Mouse (Mus musculus) G1E (cell line): ENCODE results near the gene Nbeal1. TPM values are rescaled to one million over a fixed set of nuclear protein-coding genes. Genes with fewer than 3 reads are reported as not detected.

Source experiments
- ATAC-seq: 2 replicates; pipeline ENCODE4 v1.8.0; 2016; ENCODE audit warnings: mild to moderate bottlenecking; ENCODE audit not compliant: insufficient number of reproducible peaks, poor library complexity, low FRiP score, severe bottlenecking; ENCODE audit errors: extremely low read depth
- DNase-seq: peaks from one replicate; pipeline ENCODE4 v3.0.0; 2012; ENCODE audit warnings: low spot score
- H3K27me3 ChIP-seq: 2 replicates; pipeline ENCODE4 v1.6.1; 2012; ENCODE audit warnings: mild to moderate bottlenecking, low read length, inconsistent platforms; ENCODE audit not compliant: insufficient read depth
- H3K36me3 ChIP-seq: replicated peaks from 2 replicates; pipeline ENCODE3; 2012; ENCODE audit warnings: mild to moderate bottlenecking, inconsistent platforms
- H3K4me1 ChIP-seq: 2 replicates; pipeline ENCODE4 v1.6.1; 2012; ENCODE audit warnings: low read depth, low read length, inconsistent platforms, mixed read lengths; ENCODE audit not compliant: insufficient read depth
- H3K4me3 ChIP-seq: 2 replicates; pipeline ENCODE4 v1.5.1; 2012; ENCODE audit warnings: low read depth, mild to moderate bottlenecking, inconsistent platforms, low read length, moderate library complexity, mixed read lengths
- H3K9me3 ChIP-seq: replicated peaks from 2 replicates; pipeline ENCODE4 v1.6.1; 2012; ENCODE audit warnings: inconsistent platforms
- CTCF ChIP-seq: IDR thresholded peaks from 2 replicates; pipeline ENCODE4 v1.5.1; 2012; ENCODE audit warnings: low read depth, low read length, inconsistent platforms, mixed read lengths
- GATA1 ChIP-seq: IDR thresholded peaks from 2 replicates; pipeline ENCODE4 v1.6.1; 2012; ENCODE audit warnings: borderline replicate concordance, low read length, inconsistent platforms, mixed read lengths
- GATA2 ChIP-seq: IDR thresholded peaks from 2 replicates; pipeline ENCODE4 v1.6.1; 2012; ENCODE audit warnings: low read depth, low read length, inconsistent platforms, borderline replicate concordance
- POLR2AphosphoS5 ChIP-seq: IDR thresholded peaks from 2 replicates; pipeline ENCODE4 v1.6.1; 2012; ENCODE audit warnings: low read depth, low read length, inconsistent platforms; ENCODE audit not compliant: insufficient replicate concordance
- TAL1 ChIP-seq: conservative IDR thresholded peaks from 2 replicates; pipeline ENCODE4 v1.6.1; 2012; ENCODE audit warnings: low read depth, low read length, inconsistent platforms, mixed read lengths
- polyA plus RNA-seq: library from polyadenylated mRNA; stranded (reverse); fragments of >175 nt; gene quantifications from 2 replicates; pipeline ENCODE4 v1.2.3, GENCODE M21; 2012
- total RNA-seq, 2 experiments: library from RNA; stranded (forward) in 1 of 2; stranded (reverse) in 1 of 2; fragments of 200-1000 nt in 1 of 2; fragments of >200 nt in 1 of 2; fragmentation: Nextera tagmentation in 1 of 2; gene quantifications; 2 replicates each; pipeline ENCODE4 v1.2.3; 2014 to 2017

Gene Nbeal1
- total and polyA plus RNA-seq, 3 experiments, result 0.33 to 49.3 (median 13.8) TPM

DNA sequence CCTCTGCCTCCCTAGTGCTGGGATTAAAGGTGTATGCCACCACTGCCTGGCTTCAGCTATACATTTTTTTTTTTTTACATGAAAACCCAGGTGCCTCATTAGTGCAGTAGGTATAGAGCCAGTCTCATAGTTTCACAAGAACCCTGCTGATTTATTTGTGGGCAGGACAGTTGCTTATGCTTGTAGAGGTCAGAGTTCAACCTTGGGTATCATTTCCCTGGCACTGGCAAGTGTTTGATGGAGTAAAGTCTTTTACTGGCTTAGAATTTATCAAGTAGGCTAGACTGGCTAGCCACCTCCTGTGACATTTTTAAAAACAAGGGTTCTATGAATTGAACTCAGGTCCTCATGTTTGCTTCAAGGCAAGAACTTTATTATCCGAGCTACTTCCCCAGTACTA lies 113.5 kb downstream of the Nbeal1 start:
- ATAC-seq (no peak), DNase-seq (no peak)
- no peaks in the 10 kb centered on the region for H3K27me3 ChIP-seq
- TF ChIP-seq CTCF, result no peak
- TF ChIP-seq GATA1, result no peak
- TF ChIP-seq TAL1, result no peak
- TF ChIP-seq GATA2, result no peak
- no peak for TF ChIP-seq POLR2AphosphoS5
- no peaks in the 10 kb centered on the region for H3K9me3 ChIP-seq
- peaks cover 7% of the 10 kb centered on the region for H3K36me3 ChIP-seq
- H3K4me3 ChIP-seq, result no peak overlapping the region
- no peaks in the 10 kb centered on the region for H3K4me1 ChIP-seq

DNA sequence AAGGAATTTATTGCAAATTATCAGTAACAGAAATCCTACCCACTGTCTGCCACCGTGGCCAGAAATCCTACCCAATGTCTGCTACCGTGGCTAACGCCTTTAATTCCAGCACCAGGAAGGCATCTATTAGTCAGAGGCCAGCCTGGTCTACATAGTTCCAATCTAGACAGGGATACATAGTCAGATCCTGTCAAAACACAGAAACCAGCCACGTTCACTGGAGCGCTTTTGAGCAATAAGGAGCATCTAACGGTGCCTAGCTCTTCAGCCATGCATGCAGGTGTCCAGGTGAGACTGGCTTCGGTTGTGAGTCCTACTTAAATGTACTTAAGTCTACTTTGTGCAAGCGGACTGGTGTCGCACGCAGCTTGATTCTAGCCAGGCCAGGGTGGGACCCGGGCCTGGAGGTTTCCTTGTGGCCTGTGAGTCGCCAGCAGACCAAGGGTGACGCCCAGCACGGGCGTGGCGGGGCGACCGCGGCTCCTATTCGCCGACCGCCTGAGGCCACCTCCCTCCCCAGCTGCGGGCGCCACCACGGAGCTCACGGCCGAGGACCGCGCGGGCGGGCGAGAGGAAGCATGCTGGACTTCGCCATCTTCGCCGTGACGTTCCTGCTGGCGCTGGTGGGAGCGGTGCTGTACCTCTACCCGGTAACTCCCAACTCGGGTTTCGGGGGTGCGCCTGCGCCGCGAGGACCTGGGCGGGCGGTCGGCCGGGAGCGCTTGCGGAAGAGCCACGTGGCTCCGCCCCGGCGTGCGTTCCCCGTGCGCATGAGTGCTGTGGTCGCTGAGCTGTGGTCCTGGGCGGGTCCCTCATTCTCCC lies 162.6 kb downstream of the Nbeal1 start, which contains the start of gene Cyp20a1:
Gene Cyp20a1 (plus strand): TSS at position 516 of the 822 bp plus-strand sequence.
- Histone ChIP-seq H3K4me1 (peaks cover 22% of the 10 kb centered on the region), H3K27me3 (no peaks in the 10 kb centered on the region), H3K9me3 (no peaks in the 10 kb centered on the region), H3K4me3 (peak within 1 kb of the TSS; percentile 79), H3K36me3 (peaks cover 12% of the 10 kb centered on the region)
- DNase-seq (peak; percentile 98), ATAC-seq (peak; percentile 90)
- TF ChIP-seq CTCF (no peak), TAL1 (no peak), GATA2 (no peak), POLR2AphosphoS5 (peak; percentile 70; the same call in 1 of the 2 replicates), GATA1 (no peak)

DNA sequence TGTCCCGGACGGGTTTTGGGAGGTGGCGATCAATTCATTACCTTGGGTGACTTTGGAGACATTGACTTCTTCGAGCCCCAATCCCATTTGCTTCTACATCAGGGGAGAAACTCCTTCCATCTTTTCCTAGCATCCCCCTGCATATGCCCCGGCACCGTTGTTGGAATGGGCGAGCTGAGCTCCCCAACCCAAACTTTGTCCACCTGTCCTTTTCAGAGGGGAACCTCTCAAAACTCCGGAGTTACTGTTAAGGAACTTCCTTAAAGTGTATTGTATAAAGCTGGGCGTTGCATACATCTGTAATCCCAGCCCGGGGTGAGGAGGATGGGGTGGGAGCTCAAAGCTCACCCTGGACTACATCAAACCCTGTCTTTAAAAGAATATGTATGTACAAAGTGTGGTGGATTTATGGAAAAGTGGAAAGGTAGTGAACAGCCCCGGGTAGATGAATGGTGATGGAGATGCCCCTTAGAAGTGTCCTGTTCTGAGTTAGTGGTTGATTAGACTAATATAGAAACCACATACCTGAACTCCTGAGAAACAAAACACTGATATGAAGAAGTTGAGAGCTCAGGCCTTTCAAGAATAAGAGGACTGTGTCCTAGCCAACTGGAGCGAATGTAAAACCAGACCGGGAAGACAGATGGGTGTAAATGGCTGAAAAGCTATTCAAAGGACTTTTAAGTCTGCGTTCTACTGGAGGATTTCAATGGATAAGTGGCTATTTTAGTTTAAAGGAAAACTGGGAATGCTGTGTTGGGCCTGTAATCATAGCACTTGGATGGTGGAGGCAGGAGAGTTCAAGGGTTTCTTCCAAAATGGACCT lies 163.4 kb downstream of the Nbeal1 start:
- no peaks in the 10 kb centered on the region for H3K27me3 ChIP-seq
- peak overlapping the region; percentile 79 for H3K4me3 ChIP-seq
- peaks cover 22% of the 10 kb centered on the region for H3K4me1 ChIP-seq
- TF ChIP-seq GATA2 (no peak), CTCF (no peak), GATA1 (no peak)
- H3K36me3 ChIP-seq, result peaks cover 12% of the 10 kb centered on the region
- H3K9me3 ChIP-seq, result no peaks in the 10 kb centered on the region
- DNase-seq (no peak), ATAC-seq (no peak)

DNA sequence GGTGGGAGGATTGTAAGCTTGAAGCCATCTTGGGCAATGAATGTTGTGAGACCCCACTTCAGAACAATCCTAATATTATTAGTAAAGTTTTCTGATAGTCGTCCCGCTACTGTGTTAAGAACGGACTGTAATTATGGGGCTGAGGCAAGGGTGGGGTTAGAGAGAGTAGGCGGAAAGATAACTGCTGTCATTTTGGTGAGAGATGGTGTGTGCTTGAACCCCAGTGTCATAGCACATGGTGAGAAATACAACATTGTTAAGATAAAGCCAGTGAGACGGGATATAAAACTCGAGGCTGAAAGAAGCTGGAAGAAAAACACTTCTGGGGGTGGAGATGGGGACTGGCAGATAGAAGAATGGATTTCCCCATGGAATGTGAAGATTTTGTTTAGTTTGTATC lies 164.3 kb downstream of the Nbeal1 start:
- TF ChIP-seq GATA2, result no peak
- TF ChIP-seq TAL1, result no peak
- TF ChIP-seq POLR2AphosphoS5, result no peak
- TF ChIP-seq GATA1, result no peak
- TF ChIP-seq CTCF, result no peak

DNA sequence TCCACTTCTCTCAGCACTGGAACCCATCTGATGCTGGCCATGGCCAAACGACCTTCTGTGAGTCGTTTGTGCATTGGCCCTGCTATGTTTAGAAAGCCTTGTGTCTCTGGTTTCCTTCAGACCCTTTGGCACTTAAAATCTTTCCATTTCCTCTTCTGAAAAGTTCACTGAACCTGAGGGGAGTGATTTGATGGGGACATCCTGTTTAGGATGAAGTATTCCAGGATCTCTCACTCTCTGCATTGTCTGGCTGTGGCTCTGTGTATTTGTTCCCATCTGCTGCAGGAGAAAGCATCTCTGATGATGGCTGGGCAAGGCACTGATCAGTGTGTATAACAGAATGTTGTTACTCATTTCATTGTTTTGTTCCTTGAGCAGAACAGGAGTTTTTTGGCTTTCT lies 165.3 kb downstream of the Nbeal1 start:
- ATAC-seq (no peak), DNase-seq (no peak)
- no peak for TF ChIP-seq TAL1
- Histone ChIP-seq H3K27me3 (no peaks in the 10 kb centered on the region), H3K4me1 (peaks cover 22% of the 10 kb centered on the region), H3K9me3 (peaks cover 15% of the 10 kb centered on the region), H3K4me3 (no peak overlapping the region), H3K36me3 (peaks cover 24% of the 10 kb centered on the region)

More for the DNA sequence above, 164.3 kb downstream of the Nbeal1 start:
- DNase-seq (no peak), ATAC-seq (no peak)
- Histone ChIP-seq H3K4me1 (peaks cover 22% of the 10 kb centered on the region), H3K4me3 (no peak overlapping the region), H3K27me3 (no peaks in the 10 kb centered on the region), H3K9me3 (peaks cover 6% of the 10 kb centered on the region), H3K36me3 (peaks cover 16% of the 10 kb centered on the region)

DNA sequence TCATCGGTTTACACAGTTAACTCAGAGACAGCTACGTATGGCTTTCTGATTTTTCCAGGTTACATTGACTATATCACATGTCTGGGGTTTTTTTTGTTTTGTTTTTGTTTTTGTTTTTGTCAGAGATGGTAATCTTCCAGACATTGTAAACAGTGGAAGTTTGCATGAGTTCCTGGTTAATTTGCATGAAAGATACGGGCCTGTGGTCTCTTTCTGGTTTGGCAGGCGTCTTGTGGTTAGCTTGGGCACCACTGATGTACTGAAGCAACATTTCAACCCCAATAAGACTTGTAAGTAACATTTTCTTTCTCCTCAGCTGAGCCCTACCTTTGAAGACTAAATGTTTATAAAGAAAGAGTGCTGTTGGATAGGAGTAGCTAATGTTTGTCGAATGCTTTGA lies 172.4 kb downstream of the Nbeal1 start:
- peaks cover 62% of the 10 kb centered on the region for H3K36me3 ChIP-seq

More for the DNA sequence above, 172.4 kb downstream of the Nbeal1 start:
- DNase-seq (no peak), ATAC-seq (no peak)
- TF ChIP-seq TAL1 (no peak), GATA2 (no peak), CTCF (no peak), GATA1 (no peak), POLR2AphosphoS5 (no peak)
- H3K4me3 ChIP-seq, result no peak overlapping the region
- peaks cover 5% of the 10 kb centered on the region; the same call in 1 of the 2 replicates for H3K4me1 ChIP-seq
- H3K27me3 ChIP-seq, result no peaks in the 10 kb centered on the region
- H3K9me3 ChIP-seq, result peaks cover 22% of the 10 kb centered on the region
